Mouse (Mus musculus) CH12.LX (cell line): ENCODE results near the gene Pou1f1.

Experiments
- ETS1 ChIP-seq: conservative IDR thresholded peaks from 2 replicates; pipeline ENCODE4 v1.6.1; 2012; ENCODE audit warnings: low read depth, mild to moderate bottlenecking, inconsistent platforms, low read length, improper control_type of control experiment, moderate library complexity
- NELFE ChIP-seq: IDR thresholded peaks from 2 replicates; pipeline ENCODE4 v1.6.1; 2011; ENCODE audit warnings: low read depth, low read length, improper control_type of control experiment
- RCOR1 ChIP-seq: conservative IDR thresholded peaks from 2 replicates; pipeline ENCODE4 v1.6.1; 2012; ENCODE audit warnings: low read depth, mild to moderate bottlenecking, inconsistent platforms, low read length, improper control_type of control experiment
- ZC3H11A ChIP-seq: IDR thresholded peaks from 2 replicates; pipeline ENCODE4 v1.6.1; 2012; ENCODE audit warnings: low read depth, mild to moderate bottlenecking, inconsistent platforms, low read length, improper control_type of control experiment
- ZMIZ1 ChIP-seq: IDR thresholded peaks from 2 replicates; pipeline ENCODE4 v1.6.1; 2012; ENCODE audit warnings: low read depth, mild to moderate bottlenecking, inconsistent platforms, low read length, improper control_type of control experiment

- no peak for TF ChIP-seq RCOR1
- TF ChIP-seq NELFE = no peak
- no peak for TF ChIP-seq ETS1
- TF ChIP-seq ZMIZ1 = no peak
- TF ChIP-seq ZC3H11A = no peak
Measured at GRCm38 (mm10) chr16:65557369-65557768, 37.1 kb downstream of the Pou1f1 start.
